Mouse (Mus musculus) liver, embryonic 16.5 days (tissue): ENCODE measurements around the gene Ago3. TPM values are rescaled to one million over a fixed set of nuclear protein-coding genes. Genes with fewer than 3 reads are reported as not detected.

Source experiments
- ATAC-seq: fragments of 200-750 bp; cut with Nextera tagmentation; 2 replicates; pipeline ENCODE4 v1.8.0; 2017; ENCODE audit warnings: low read depth, mild to moderate bottlenecking, moderate number of reproducible peaks, moderate library complexity
- H3K27ac ChIP-seq: fragments of 300-500 bp; sonication (generic); 2 replicates; pipeline ENCODE4 v1.5.1; 2014; ENCODE audit warnings: mild to moderate bottlenecking, low read length
- H3K27me3 ChIP-seq: fragments of 300-500 bp; sonication (generic); 2 replicates; pipeline ENCODE4 v1.6.1; 2014; ENCODE audit warnings: low read depth, low read length, mixed read lengths; ENCODE audit not compliant: control insufficient read depth, insufficient read depth
- H3K36me3 ChIP-seq: fragments of 300-500 bp; sonication (generic); 2 replicates; pipeline ENCODE4 v1.6.1; 2014; ENCODE audit warnings: mild to moderate bottlenecking; ENCODE audit not compliant: control insufficient read depth, insufficient read depth
- H3K4me1 ChIP-seq: fragments of 300-500 bp; sonication (generic); 2 replicates; pipeline ENCODE4 v1.6.1; 2014; ENCODE audit warnings: low read depth, low read length, mixed read lengths; ENCODE audit not compliant: control insufficient read depth
- H3K4me2 ChIP-seq: fragments of 300-500 bp; sonication (generic); 2 replicates; pipeline ENCODE4 v1.6.1; 2014; ENCODE audit warnings: low read depth, low read length, mixed read lengths
- H3K4me3 ChIP-seq: fragments of 300-500 bp; sonication (generic); 2 replicates; pipeline ENCODE4 v1.5.1; 2014; ENCODE audit warnings: low read depth, mild to moderate bottlenecking, low read length
- H3K9ac ChIP-seq: fragments of 300-500 bp; sonication (generic); 2 replicates; pipeline ENCODE4 v1.6.1; 2014; ENCODE audit warnings: low read depth, low read length
- H3K9me3 ChIP-seq: fragments of 300-500 bp; sonication (generic); replicated peaks from 2 replicates; pipeline ENCODE4 v1.6.1; 2016; ENCODE audit warnings: low read length; ENCODE audit not compliant: control insufficient read depth
- WGBS: fragments of 180-500 bp; shearing (Covaris S2); extraction: QIAGEN DNeasy Blood & Tissue Kit; methylation state at CpG from one replicate; pipeline ENCODE4 v1.1.7; 2014; ENCODE audit not compliant: insufficient replicate concordance; 5-methylcytosine and 5-hydroxymethylcytosine counted together
- polyA plus RNA-seq: library from polyadenylated mRNA; unstranded; fragments of >200 nt; fragmentation: Nextera tagmentation; extraction: Ambion mirVana; gene quantifications from 2 replicates; pipeline ENCODE4 v1.2.1, GENCODE M21; 2015

Gene Ago3
- polyA plus RNA-seq, 1 experiment from 2014 or later: 5.4 TPM

GRCm38 (mm10) chr4:126281706-126282105 is 147.7 kb downstream of the Ago3 start:
- 64% methylated on average over 9 of the region's 9 CpGs for WGBS
- Histone ChIP-seq H3K4me2 (no peak overlapping the region), H3K4me3 (no peak overlapping the region), H3K27ac (no peak overlapping the region), H3K36me3 (no peaks in the 10 kb centered on the region), H3K27me3 (peaks cover 17% of the 10 kb centered on the region), H3K4me1 (peaks cover 2% of the 10 kb centered on the region), H3K9ac (no peak overlapping the region), H3K9me3 (no peaks in the 10 kb centered on the region)
- ATAC-seq: no peak

Other genes with a start within 250 kb of the Ago3 start
- 78.1 and 78.4 TPM in 2 replicates for gene Thrap3, start 226.8 kb downstream of the Ago3 start, polyA plus RNA-seq
- 4.6 and 5.8 TPM in 2 replicates for gene Map7d1, start 173.2 kb downstream of the Ago3 start, polyA plus RNA-seq
- 29.3 and 32.4 TPM in 2 replicates for gene Trappc3, start 167.2 kb downstream of the Ago3 start, polyA plus RNA-seq
- gene Col8a2, start 142.8 kb downstream of the Ago3 start, polyA plus RNA-seq: 0.57 and 0.71 TPM in 2 replicates
- 23.7 and 26.1 TPM in 2 replicates for gene Adprhl2, start 107.9 kb downstream of the Ago3 start, polyA plus RNA-seq
- gene Tekt2, start 103.9 kb downstream of the Ago3 start, polyA plus RNA-seq: 0.17 and 0.46 TPM in 2 replicates
- gene Ago1, start 39.0 kb upstream of the Ago3 start, polyA plus RNA-seq: 0.90 and 0.98 TPM in 2 replicates
- gene Ago4, start 103.9 kb upstream of the Ago3 start, polyA plus RNA-seq: 0.22 and 0.29 TPM in 2 replicates
- 30.0 and 32.4 TPM in 2 replicates for gene Clspn, start 127.4 kb upstream of the Ago3 start, polyA plus RNA-seq
- gene 5730409E04Rik, start 180.3 kb upstream of the Ago3 start, polyA plus RNA-seq: 0.13 and 0.18 TPM in 2 replicates
- 222 and 248 TPM in 2 replicates for gene Psmb2, start 248.1 kb upstream of the Ago3 start, polyA plus RNA-seq